Mouse (Mus musculus) frontal cortex, postnatal 10 days (tissue): ENCODE results near the gene Defb9.
"Not testable (repeated sequence)": the region's sequence is repeated elsewhere in the genome, so short reads cannot be mapped to it uniquely, and the experiment has no call there.

ENCODE experiments used
- DNase-seq, 2 experiments: peaks; one replicate each; pipeline ENCODE4 v3.0.0; 2022; ENCODE audit warnings: low spot score in 2 of 2, mixed read lengths in 1 of 2

Defb9 gene

GRCm38 (mm10) chr8:21885321-21885720, at the start of gene Defb9:
TSS of gene Defb9 (minus strand) at chr8:21885421.
- not testable (repeated sequence) for DNase-seq

GRCm38 (mm10) chr8:21932610-21933009, 47.4 kb upstream of the Defb9 start, which contains the start of gene Defb15:
TSS of gene Defb15 (minus strand) at chr8:21932710.
- DNase-seq: no peak

DNA sequence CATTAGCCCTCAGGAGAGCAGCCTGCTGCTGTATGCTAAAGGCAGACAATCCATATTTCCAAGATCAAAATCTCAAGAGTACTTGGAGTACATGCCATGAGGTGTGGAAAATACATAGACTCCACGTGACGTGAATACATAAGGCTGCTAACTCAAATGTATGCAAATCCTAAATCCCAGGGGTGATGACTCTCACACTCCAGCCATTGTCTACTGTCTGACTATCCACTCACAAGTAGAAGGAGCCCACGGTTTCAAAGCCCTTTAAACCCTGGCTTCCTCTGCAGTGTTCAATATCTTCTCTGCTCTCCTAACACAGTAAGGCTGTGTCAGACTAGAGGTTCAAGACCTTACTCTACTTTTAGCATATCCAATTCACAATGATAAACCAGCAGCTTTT, 45.5 kb upstream of the Defb9 start:
- DNase-seq: not testable (repeated sequence)

DNA sequence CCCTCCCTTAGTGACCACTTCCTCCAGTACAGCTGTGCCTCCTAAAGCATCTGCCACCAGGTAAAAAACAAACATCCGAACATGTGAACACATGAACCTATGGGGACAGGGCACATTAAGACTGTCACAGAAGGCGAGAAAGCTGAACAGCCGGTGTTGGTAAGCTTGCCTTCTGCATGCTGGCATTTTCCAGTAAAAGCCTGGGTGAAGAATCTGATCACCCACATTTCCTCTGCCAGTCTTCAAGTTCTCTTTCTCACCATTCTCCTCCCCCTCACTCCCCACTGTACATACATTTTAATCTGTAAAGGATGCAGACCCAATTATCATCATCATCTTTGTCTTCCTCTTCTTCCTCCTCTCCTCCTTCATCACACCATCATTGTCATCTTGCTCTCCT, 30.4 kb upstream of the Defb9 start:
- no peak for DNase-seq

GRCm38 (mm10) chr8:21912554-21912953, 27.3 kb upstream of the Defb9 start:
- DNase-seq: no peak

- DNase-seq: no peak
Observed at GRCm38 (mm10) chr8:21911931-21912330, 26.7 kb upstream of the Defb9 start.

DNA sequence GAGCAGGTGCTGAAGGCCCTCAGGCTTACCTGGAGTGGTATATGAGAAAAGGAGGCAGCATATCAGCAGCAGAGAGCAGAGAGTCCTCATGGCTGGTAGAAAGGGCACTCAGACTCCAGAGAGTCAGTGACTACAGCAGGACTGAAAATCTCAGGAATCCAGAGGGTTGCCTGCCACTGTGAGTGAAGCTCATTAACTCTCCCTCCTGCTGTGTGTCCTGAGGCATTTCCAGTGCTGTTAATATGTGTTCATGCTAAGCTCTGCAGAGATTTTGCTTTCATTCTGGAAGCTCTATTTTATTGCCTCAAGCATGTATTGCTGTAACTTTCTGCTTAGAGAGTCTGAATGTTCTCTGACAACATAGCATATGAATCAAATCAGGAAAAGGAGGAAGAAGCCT, 21.1 kb upstream of the Defb9 start, which contains the start of gene Defb11:
Defb11 (minus strand) TSS at position 123 of the 400 bp plus-strand sequence.
- DNase-seq: not testable (repeated sequence)

DNA sequence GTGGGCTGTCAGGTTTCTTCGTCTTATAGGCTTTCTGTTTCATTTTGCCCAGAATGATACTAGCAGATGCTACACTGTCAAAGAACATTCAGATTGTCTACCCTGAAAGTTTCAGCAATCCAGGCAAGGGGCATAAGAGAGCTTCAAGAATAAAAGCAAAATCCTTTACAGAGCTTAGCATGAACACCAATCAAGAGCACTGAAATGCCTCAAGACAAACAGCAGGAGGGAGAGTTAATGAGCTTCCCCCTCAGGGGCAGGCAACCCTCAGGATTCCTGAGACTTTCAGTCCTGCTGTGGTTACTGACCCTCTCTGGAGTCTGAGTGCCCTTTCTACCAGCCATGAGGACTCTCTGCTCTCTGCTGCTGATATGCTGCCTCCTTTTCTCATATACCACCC, 26.6 kb downstream of the Defb9 start, which contains the start of gene Defb10:
Defb10 (plus strand) TSS at position 316 of the 400 bp plus-strand sequence.
- DNase-seq: not testable (repeated sequence)
